Mouse (Mus musculus) stomach, embryonic 14.5 days (tissue): Measurements from ENCODE around the gene Zc3h12d. TPM values are rescaled to one million over a fixed set of nuclear protein-coding genes. Genes with fewer than 3 reads are reported as not detected.

Source experiments
- ATAC-seq: fragments of 200-750 bp; cut with Nextera tagmentation; 2 replicates; pipeline ENCODE4 v1.8.0; 2017; ENCODE audit warnings: low read depth, moderate TSS enrichment; ENCODE audit not compliant: insufficient number of reproducible peaks, insufficient read depth, low FRiP score
- H3K27ac ChIP-seq: fragments of 300-500 bp; sonication (generic); 2 replicates; pipeline ENCODE4 v1.5.1; 2014; ENCODE audit warnings: mild to moderate bottlenecking, low read length, moderate library complexity, mixed read lengths
- H3K27me3 ChIP-seq: fragments of 300-500 bp; sonication (generic); 2 replicates; pipeline ENCODE4 v1.6.1; 2014; ENCODE audit warnings: low read length, control low read depth, mixed read lengths; ENCODE audit not compliant: control insufficient read depth, insufficient read depth
- H3K36me3 ChIP-seq: fragments of 300-500 bp; sonication (generic); 2 replicates; pipeline ENCODE4 v1.6.1; 2014; ENCODE audit warnings: mild to moderate bottlenecking, control low read depth, low read length, moderate library complexity, mixed read lengths; ENCODE audit not compliant: control insufficient read depth, insufficient read depth
- H3K4me1 ChIP-seq: fragments of 300-500 bp; sonication (generic); 2 replicates; pipeline ENCODE4 v1.6.1; 2014; ENCODE audit warnings: low read length, control low read depth, mixed read lengths; ENCODE audit not compliant: control insufficient read depth, insufficient read depth
- H3K4me2 ChIP-seq: fragments of 300-500 bp; sonication (generic); replicated peaks from 2 replicates; pipeline ENCODE4 v1.6.1; 2014; ENCODE audit warnings: low read depth, low read length, control low read depth
- H3K4me3 ChIP-seq: fragments of 300-500 bp; sonication (generic); 2 replicates; pipeline ENCODE4 v1.5.1; 2014; ENCODE audit warnings: low read depth, low read length, control low read depth
- H3K9ac ChIP-seq: fragments of 300-500 bp; sonication (generic); replicated peaks from 2 replicates; pipeline ENCODE4 v1.6.1; 2014; ENCODE audit warnings: low read depth, mild to moderate bottlenecking, control low read depth, low read length, moderate library complexity, mixed read lengths
- H3K9me3 ChIP-seq: fragments of 300-500 bp; sonication (generic); 2 replicates; pipeline ENCODE4 v1.6.1; 2016; ENCODE audit warnings: low read depth, low read length, control low read depth; ENCODE audit not compliant: control insufficient read depth
- WGBS: fragments of 180-500 bp; shearing (Covaris S2); extraction: QIAGEN DNeasy Blood & Tissue Kit; methylation state at CpG from one replicate; pipeline ENCODE4 v1.1.7; 2014; 5-methylcytosine and 5-hydroxymethylcytosine counted together
- polyA plus RNA-seq: library from polyadenylated mRNA; unstranded; fragments of >200 nt; fragmentation: Nextera tagmentation; extraction: Ambion mirVana; gene quantifications from 2 replicates; pipeline ENCODE4 v1.2.1, GENCODE M21; 2014

Gene Zc3h12d
- polyA plus RNA-seq, 1 experiment from 2014 or later, result 0.17 TPM

GRCm38 (mm10) chr10:7861259-7861936 is 29.1 kb downstream of the Zc3h12d start:
- Histone ChIP-seq H3K27me3 (no peaks in the 10 kb centered on the region), H3K4me3 (no peak overlapping the region), H3K9ac (no peak overlapping the region), H3K27ac (no peak overlapping the region), H3K4me2 (no peak overlapping the region), H3K36me3 (no peaks in the 10 kb centered on the region), H3K9me3 (no peaks in the 10 kb centered on the region), H3K4me1 (no peaks in the 10 kb centered on the region)
- no peak for ATAC-seq
- WGBS, result 83% methylated on average over 14 of the region's 14 CpGs

- ATAC-seq, result no peak
- WGBS, result 89% methylated on average over 25 of the region's 25 CpGs
- no peaks in the 10 kb centered on the region for H3K9me3 ChIP-seq
Observed at GRCm38 (mm10) chr10:7861937-7862657, 29.8 kb downstream of the Zc3h12d start.

DNA sequence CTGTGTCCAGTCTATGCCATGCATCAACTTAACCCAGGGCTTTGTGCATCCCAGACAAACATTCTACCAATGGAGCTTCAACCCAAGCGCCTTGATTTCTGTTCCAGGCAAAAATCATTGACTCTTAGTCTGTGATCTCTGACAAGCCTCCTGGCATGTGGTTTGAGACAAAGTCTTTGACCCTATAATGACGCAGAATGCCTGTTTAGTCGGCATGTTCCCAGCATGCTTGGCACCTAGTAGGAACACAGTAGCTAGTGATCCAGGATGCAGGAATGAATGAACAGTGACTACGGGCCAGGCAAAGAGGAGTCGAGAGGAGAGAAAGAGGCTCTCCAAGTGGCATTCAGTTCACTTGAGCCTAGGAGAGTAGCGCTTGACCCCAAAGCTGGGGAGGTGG is 31.1 kb downstream of the Zc3h12d start:
- H3K4me3 ChIP-seq, result no peak overlapping the region
- H3K9me3 ChIP-seq, result no peaks in the 10 kb centered on the region
- H3K27me3 ChIP-seq, result peaks cover 5% of the 10 kb centered on the region; the same call in 1 of the 2 replicates
- H3K36me3 ChIP-seq, result no peaks in the 10 kb centered on the region
- H3K4me2 ChIP-seq, result no peak overlapping the region
- peaks cover 8% of the 10 kb centered on the region; the same call in 1 of the 2 replicates for H3K4me1 ChIP-seq
- WGBS, result 89% methylated on average over 6 of the region's 6 CpGs
- no peak overlapping the region for H3K9ac ChIP-seq
- H3K27ac ChIP-seq, result no peak overlapping the region
- no peak for ATAC-seq

More at GRCm38 (mm10) chr10:7861937-7862657, 29.8 kb downstream of the Zc3h12d start:
- no peak overlapping the region for H3K27ac ChIP-seq
- no peak overlapping the region for H3K4me2 ChIP-seq
- no peak overlapping the region for H3K9ac ChIP-seq
- peaks cover 5% of the 10 kb centered on the region; the same call in 1 of the 2 replicates for H3K27me3 ChIP-seq
- peaks cover 3% of the 10 kb centered on the region; the same call in 1 of the 2 replicates for H3K4me1 ChIP-seq
- no peak overlapping the region for H3K4me3 ChIP-seq
- H3K36me3 ChIP-seq, result no peaks in the 10 kb centered on the region

DNA sequence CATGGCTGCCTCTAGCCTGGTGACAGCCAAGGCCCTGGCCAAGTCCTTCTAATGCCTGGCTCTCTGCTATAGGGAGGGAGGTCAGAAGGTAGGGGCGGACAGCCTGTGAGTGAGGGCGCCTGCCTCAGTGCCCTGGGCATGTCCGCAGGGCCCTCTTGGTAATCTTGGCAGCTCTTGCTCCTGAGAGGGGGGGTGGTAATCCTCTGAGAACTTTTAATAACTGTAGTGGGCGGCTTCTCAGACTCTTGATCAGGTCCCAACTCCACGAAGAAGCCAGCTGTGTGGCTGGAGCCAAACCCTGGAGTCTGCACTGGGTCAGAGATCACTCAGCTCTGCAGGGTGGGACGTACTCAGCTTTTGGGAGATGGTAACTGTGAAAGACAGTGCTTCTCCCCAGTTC is 31.9 kb downstream of the Zc3h12d start:
- no peak overlapping the region for H3K4me2 ChIP-seq
- H3K9me3 ChIP-seq, result no peaks in the 10 kb centered on the region
- H3K36me3 ChIP-seq, result no peaks in the 10 kb centered on the region
- no peak overlapping the region for H3K9ac ChIP-seq
- no peak for ATAC-seq
- WGBS, result 67% methylated on average over 6 of the region's 6 CpGs
- H3K4me3 ChIP-seq, result no peak overlapping the region
- H3K27ac ChIP-seq, result no peak overlapping the region
- H3K27me3 ChIP-seq, result peaks cover 5% of the 10 kb centered on the region; the same call in 1 of the 2 replicates
- H3K4me1 ChIP-seq, result peaks cover 8% of the 10 kb centered on the region; the same call in 1 of the 2 replicates

GRCm38 (mm10) chr10:7864806-7865205 is 32.5 kb downstream of the Zc3h12d start:
- H3K27me3 ChIP-seq, result peaks cover 5% of the 10 kb centered on the region; the same call in 1 of the 2 replicates
- ATAC-seq, result no peak
- H3K36me3 ChIP-seq, result no peaks in the 10 kb centered on the region
- H3K4me1 ChIP-seq, result peaks cover 8% of the 10 kb centered on the region; the same call in 1 of the 2 replicates
- no peaks in the 10 kb centered on the region for H3K9me3 ChIP-seq
- no peak overlapping the region for H3K4me3 ChIP-seq
- H3K27ac ChIP-seq, result no peak overlapping the region
- no peak overlapping the region for H3K4me2 ChIP-seq
- H3K9ac ChIP-seq, result no peak overlapping the region
- 78% methylated on average over 3 of the region's 3 CpGs for WGBS

- Histone ChIP-seq H3K27me3 (peaks cover 5% of the 10 kb centered on the region; the same call in 1 of the 2 replicates), H3K9me3 (no peaks in the 10 kb centered on the region), H3K27ac (no peak overlapping the region), H3K36me3 (no peaks in the 10 kb centered on the region), H3K4me1 (peaks cover 8% of the 10 kb centered on the region; the same call in 1 of the 2 replicates), H3K4me2 (peak overlapping the region; percentile 45), H3K4me3 (peak overlapping the region; percentile 27), H3K9ac (0 out of 2 replicates have a peak overlapping the region, but pooled peaks have one; percentile 14)
- no peak for ATAC-seq
- WGBS, result 19% methylated on average over 49 of the region's 50 CpGs
Observed at GRCm38 (mm10) chr10:7866762-7867665, 34.7 kb downstream of the Zc3h12d start.

DNA sequence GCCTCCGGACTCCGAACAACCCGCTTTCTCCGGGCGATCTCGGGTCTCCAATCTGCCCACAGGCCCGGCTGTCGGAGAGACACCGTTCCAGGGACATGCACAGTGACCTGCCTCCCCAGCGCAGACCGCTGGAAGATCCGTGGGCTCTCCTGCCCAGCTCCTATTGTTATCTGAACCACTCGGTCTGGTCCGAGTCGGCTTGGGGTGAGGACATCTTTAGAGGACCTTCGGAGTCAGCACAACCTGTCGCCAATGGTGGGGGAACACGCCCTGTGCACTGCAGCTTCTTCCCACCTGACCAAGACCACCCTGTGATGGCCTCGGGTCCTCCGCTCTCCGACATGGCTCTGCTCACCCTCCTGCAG is 35.4 kb downstream of the Zc3h12d start:
- no peak for ATAC-seq

GRCm38 (mm10) chr10:7869746-7870145 is 37.5 kb downstream of the Zc3h12d start:
- no peak for ATAC-seq
- Histone ChIP-seq H3K9me3 (no peaks in the 10 kb centered on the region), H3K4me2 (no peak overlapping the region), H3K4me1 (peaks cover 8% of the 10 kb centered on the region; the same call in 1 of the 2 replicates), H3K9ac (no peak overlapping the region), H3K4me3 (no peak overlapping the region), H3K27ac (no peak overlapping the region), H3K36me3 (no peaks in the 10 kb centered on the region), H3K27me3 (peaks cover 5% of the 10 kb centered on the region; the same call in 1 of the 2 replicates)
- WGBS, result 69% methylated on average over 8 of the region's 8 CpGs

More for the DNA sequence above, 35.4 kb downstream of the Zc3h12d start:
- Histone ChIP-seq H3K4me1 (peaks cover 8% of the 10 kb centered on the region; the same call in 1 of the 2 replicates), H3K27me3 (peaks cover 5% of the 10 kb centered on the region; the same call in 1 of the 2 replicates), H3K4me2 (peak overlapping the region; percentile 45), H3K9me3 (no peaks in the 10 kb centered on the region), H3K27ac (no peak overlapping the region), H3K9ac (0 out of 2 replicates have a peak overlapping the region, but pooled peaks have one; percentile 14), H3K4me3 (peak overlapping the region; percentile 27), H3K36me3 (no peaks in the 10 kb centered on the region)
- WGBS, result 21% methylated on average over 19 of the region's 21 CpGs
